Mouse (Mus musculus): Measurements from ENCODE around the gene Ankrd1.

DNA sequence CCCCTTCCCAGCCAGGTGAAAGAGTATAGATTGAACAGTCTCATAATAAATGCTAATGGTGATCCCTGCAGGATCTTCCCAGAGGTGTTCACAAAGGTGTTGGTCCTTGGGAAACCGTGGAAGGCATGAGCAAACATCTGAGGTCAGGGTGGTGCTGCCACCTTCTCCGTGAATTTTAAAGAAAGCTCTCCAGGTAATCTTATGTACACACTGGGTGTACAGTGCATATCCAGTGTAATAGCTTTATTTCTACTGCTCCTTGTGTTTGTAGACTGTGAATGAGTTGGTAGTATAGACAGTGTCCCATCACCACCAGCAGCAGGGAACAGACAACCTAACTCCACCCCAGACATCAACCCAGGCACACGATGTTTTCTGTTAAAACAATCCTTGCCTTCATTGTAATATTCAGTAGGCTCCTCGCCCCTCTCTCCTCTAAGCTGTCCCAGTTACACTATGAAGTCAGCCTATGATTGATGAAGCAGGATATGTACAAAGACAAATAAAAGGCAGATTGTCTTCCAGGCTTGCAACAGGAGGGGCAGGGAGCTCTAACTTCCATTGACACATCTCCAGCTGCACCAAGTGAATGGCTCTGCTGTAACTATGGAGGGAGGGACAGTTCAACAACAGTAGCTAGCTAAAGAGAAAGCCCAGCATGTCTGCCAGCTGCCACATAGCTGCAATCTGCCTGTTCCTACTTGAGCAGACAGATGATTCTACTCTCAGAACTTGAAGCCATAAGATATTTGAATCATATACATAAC is 30.5 kb upstream of the Ankrd1 start:
- TF ChIP-seq CTCF (IDR thresholded peaks at IDR 0.05; ENCODE audit: control insufficient read depth, insufficient read depth, insufficient read length) (no peak), MAX (IDR thresholded peaks at IDR 0.05) (no peak), FOSL1 (IDR thresholded peaks at IDR 0.05; ENCODE audit: insufficient read depth, low read length, poor library complexity, severe bottlenecking) (no peak), MYOG (IDR thresholded peaks at IDR 0.05; ENCODE audit: control insufficient read depth, extremely low read depth, insufficient read length) (no peak), USF1 (IDR thresholded peaks at IDR 0.05; ENCODE audit: low read depth) (no peak)
